Mouse (Mus musculus) stomach, embryonic 14.5 days (tissue): ENCODE measurements around the gene Rps25. TPM values are rescaled to one million over a fixed set of nuclear protein-coding genes. Genes with fewer than 3 reads are reported as not detected.

Experiments used
- ATAC-seq: fragments of 200-750 bp; cut with Nextera tagmentation; 2 replicates; pipeline ENCODE4 v1.8.0; 2017; ENCODE audit warnings: low read depth, moderate TSS enrichment; ENCODE audit not compliant: insufficient number of reproducible peaks, insufficient read depth, low FRiP score
- H3K27ac ChIP-seq: fragments of 300-500 bp; sonication (generic); 2 replicates; pipeline ENCODE4 v1.5.1; 2014; ENCODE audit warnings: mild to moderate bottlenecking, low read length, moderate library complexity, mixed read lengths
- H3K27me3 ChIP-seq: fragments of 300-500 bp; sonication (generic); 2 replicates; pipeline ENCODE4 v1.6.1; 2014; ENCODE audit warnings: low read length, control low read depth, mixed read lengths; ENCODE audit not compliant: control insufficient read depth, insufficient read depth
- H3K36me3 ChIP-seq: fragments of 300-500 bp; sonication (generic); 2 replicates; pipeline ENCODE4 v1.6.1; 2014; ENCODE audit warnings: mild to moderate bottlenecking, control low read depth, low read length, moderate library complexity, mixed read lengths; ENCODE audit not compliant: control insufficient read depth, insufficient read depth
- H3K4me1 ChIP-seq: fragments of 300-500 bp; sonication (generic); 2 replicates; pipeline ENCODE4 v1.6.1; 2014; ENCODE audit warnings: low read length, control low read depth, mixed read lengths; ENCODE audit not compliant: control insufficient read depth, insufficient read depth
- H3K4me2 ChIP-seq: fragments of 300-500 bp; sonication (generic); replicated peaks from 2 replicates; pipeline ENCODE4 v1.6.1; 2014; ENCODE audit warnings: low read depth, low read length, control low read depth
- H3K4me3 ChIP-seq: fragments of 300-500 bp; sonication (generic); 2 replicates; pipeline ENCODE4 v1.5.1; 2014; ENCODE audit warnings: low read depth, low read length, control low read depth
- H3K9ac ChIP-seq: fragments of 300-500 bp; sonication (generic); replicated peaks from 2 replicates; pipeline ENCODE4 v1.6.1; 2014; ENCODE audit warnings: low read depth, mild to moderate bottlenecking, control low read depth, low read length, moderate library complexity, mixed read lengths
- H3K9me3 ChIP-seq: fragments of 300-500 bp; sonication (generic); 2 replicates; pipeline ENCODE4 v1.6.1; 2016; ENCODE audit warnings: low read depth, low read length, control low read depth; ENCODE audit not compliant: control insufficient read depth
- WGBS: fragments of 180-500 bp; shearing (Covaris S2); extraction: QIAGEN DNeasy Blood & Tissue Kit; methylation state at CpG from one replicate; pipeline ENCODE4 v1.1.7; 2014; 5-methylcytosine and 5-hydroxymethylcytosine counted together
- microRNA-seq: library from miRNA; unstranded; fragments of <30 nt; microRNA quantifications from one replicate; pipeline ENCODE4, GENCODE M21; 2016
- polyA plus RNA-seq: library from polyadenylated mRNA; unstranded; fragments of >200 nt; fragmentation: Nextera tagmentation; extraction: Ambion mirVana; gene quantifications from 2 replicates; pipeline ENCODE4 v1.2.1, GENCODE M21; 2014

Gene Rps25
- polyA plus RNA-seq, 1 experiment from 2014 or later: 2,694 TPM

GRCm38 (mm10) chr9:44454891-44455220 is 47.9 kb downstream of the Rps25 start, which contains the start of gene Upk2:
TSS of gene Upk2 (minus strand) at chr9:44454976.
- no peaks in the 10 kb centered on the region for H3K36me3 ChIP-seq
- H3K27ac ChIP-seq: peak within 1 kb of the TSS; percentile 23; the same call in 1 of the 2 replicates
- peak within 1 kb of the TSS; percentile 18; the same call in 1 of the 2 replicates for H3K4me2 ChIP-seq
- no peaks in the 10 kb centered on the region for H3K4me1 ChIP-seq
- H3K4me3 ChIP-seq: no peak within 1 kb of the TSS
- no peaks in the 10 kb centered on the region for H3K27me3 ChIP-seq
- no peaks in the 10 kb centered on the region for H3K9me3 ChIP-seq
- ATAC-seq: no peak; the same call in 1 of the 2 replicates
- H3K9ac ChIP-seq: no peak within 1 kb of the TSS
- 25% methylated on average over 4 of the region's 4 CpGs for WGBS

GRCm38 (mm10) chr9:44457035-44457742 is 50.2 kb downstream of the Rps25 start:
- no peaks in the 10 kb centered on the region for H3K9me3 ChIP-seq
- H3K27me3 ChIP-seq: no peaks in the 10 kb centered on the region
- H3K27ac ChIP-seq: no peak overlapping the region
- no peaks in the 10 kb centered on the region for H3K4me1 ChIP-seq
- no peaks in the 10 kb centered on the region for H3K36me3 ChIP-seq
- H3K4me2 ChIP-seq: no peak overlapping the region
- no peak for ATAC-seq
- WGBS: 6% methylated on average over 11 of the region's 11 CpGs
- no peak overlapping the region for H3K4me3 ChIP-seq
- H3K9ac ChIP-seq: no peak overlapping the region

Small RNA genes within 50 kb of the gene (microRNA-seq; reads per million reads assigned to microRNA genes)
- not detected for gene Mir7085

Other genes with a start within 250 kb of the Rps25 start
- gene Cbl, start 173.1 kb upstream of the Rps25 start, polyA plus RNA-seq: 18.5 and 19.9 TPM in 2 replicates
- not detected in 2 replicates for gene Ccdc153, start 166.5 kb upstream of the Rps25 start, polyA plus RNA-seq
- gene Pdzd3, start 155.7 kb upstream of the Rps25 start, polyA plus RNA-seq: 0.12 and 0.27 TPM in 2 replicates
- gene Nlrx1, start 138.5 kb upstream of the Rps25 start, polyA plus RNA-seq: 7.2 and 8.4 TPM in 2 replicates
- 5.1 and 5.9 TPM in 2 replicates for gene Abcg4, start 118.5 kb upstream of the Rps25 start, polyA plus RNA-seq
- gene Hinfp, start 101.5 kb upstream of the Rps25 start, polyA plus RNA-seq: 21.3 and 23.4 TPM in 2 replicates
- 5.7 and 9.6 TPM in 2 replicates for gene C2cd2l, start 86.9 kb upstream of the Rps25 start, polyA plus RNA-seq
- gene Dpagt1, start 81.1 kb upstream of the Rps25 start, polyA plus RNA-seq: 44.5 and 46.7 TPM in 2 replicates
- gene H2afx, start 72.4 kb upstream of the Rps25 start, polyA plus RNA-seq: 289 and 335 TPM in 2 replicates
- gene Hmbs, start 62.9 kb upstream of the Rps25 start, polyA plus RNA-seq: 112 and 130 TPM in 2 replicates
- 24.5 and 25.4 TPM in 2 replicates for gene Vps11, start 45.5 kb upstream of the Rps25 start, polyA plus RNA-seq
- gene Hyou1, start 27.6 kb upstream of the Rps25 start, polyA plus RNA-seq: 22.1 and 29.4 TPM in 2 replicates
- 22.3 and 23.7 TPM in 2 replicates for gene Slc37a4, start 10.3 kb upstream of the Rps25 start, polyA plus RNA-seq
- 118 and 123 TPM in 2 replicates for gene Trappc4, start 461 bp downstream of the Rps25 start, polyA plus RNA-seq
- 27.0 and 30.7 TPM in 2 replicates for gene Ccdc84, start 11.4 kb downstream of the Rps25 start, polyA plus RNA-seq
- gene Foxr1, start 34.0 kb downstream of the Rps25 start, polyA plus RNA-seq: not detected in 2 replicates
- 25.9 and 26.4 TPM in 2 replicates for gene Upk2, start 47.8 kb downstream of the Rps25 start, polyA plus RNA-seq
- 15.4 and 16.3 TPM in 2 replicates for gene Bcl9l, start 75.7 kb downstream of the Rps25 start, polyA plus RNA-seq
- gene Cxcr5, start 154.7 kb downstream of the Rps25 start, polyA plus RNA-seq: 0.13 and 0.27 TPM in 2 replicates
- 31.1 and 39.0 TPM in 2 replicates for gene Ddx6, start 197.8 kb downstream of the Rps25 start, polyA plus RNA-seq